Mouse (Mus musculus) kidney, embryonic 16.5 days (tissue): ENCODE results near the gene Lrmda. TPM values are rescaled to one million over a fixed set of nuclear protein-coding genes. Genes with fewer than 3 reads are reported as not detected.
A peak's percentile ranks its signal among the peaks of the same experiment; 100 is the strongest.

Experiments used
- ATAC-seq: fragments of 200-750 bp; cut with Nextera tagmentation; 2 replicates; pipeline ENCODE4 v1.8.0; 2017; ENCODE audit warnings: moderate TSS enrichment; ENCODE audit not compliant: low FRiP score, low TSS enrichment
- H3K27ac ChIP-seq: fragments of 300-500 bp; sonication (generic); 2 replicates; pipeline ENCODE4 v1.5.1; 2014; ENCODE audit warnings: low read length
- H3K27me3 ChIP-seq: fragments of 300-500 bp; sonication (generic); 2 replicates; pipeline ENCODE4 v1.6.1; 2014; ENCODE audit warnings: low read length, control low read depth, mixed read lengths; ENCODE audit not compliant: insufficient read depth
- H3K36me3 ChIP-seq: fragments of 300-500 bp; sonication (generic); 2 replicates; pipeline ENCODE4 v1.6.1; 2014; ENCODE audit warnings: low read length, control low read depth, mixed read lengths; ENCODE audit not compliant: insufficient read depth
- H3K4me1 ChIP-seq: fragments of 300-500 bp; sonication (generic); 2 replicates; pipeline ENCODE4 v1.6.1; 2014; ENCODE audit warnings: low read length, control low read depth, mixed read lengths; ENCODE audit not compliant: insufficient read depth
- H3K4me2 ChIP-seq: fragments of 300-500 bp; sonication (generic); replicated peaks from 2 replicates; pipeline ENCODE4 v1.6.1; 2014; ENCODE audit warnings: low read depth, low read length
- H3K4me3 ChIP-seq: fragments of 300-500 bp; sonication (generic); 2 replicates; pipeline ENCODE4 v1.5.1; 2014; ENCODE audit warnings: mild to moderate bottlenecking, low read length
- H3K9ac ChIP-seq: fragments of 300-500 bp; sonication (generic); replicated peaks from 2 replicates; pipeline ENCODE4 v1.6.1; 2014; ENCODE audit warnings: low read length
- H3K9me3 ChIP-seq: fragments of 300-500 bp; sonication (generic); 2 replicates; pipeline ENCODE4 v1.6.1; 2016; ENCODE audit warnings: low read length, control low read depth
- WGBS: fragments of 180-500 bp; shearing (Covaris S2); extraction: QIAGEN DNeasy Blood & Tissue Kit; methylation state at CpG from one replicate; pipeline ENCODE4 v1.1.7; 2014; 5-methylcytosine and 5-hydroxymethylcytosine counted together
- polyA plus RNA-seq: library from polyadenylated mRNA; unstranded; fragments of >200 nt; fragmentation: Nextera tagmentation; extraction: Ambion mirVana; gene quantifications from 2 replicates; pipeline ENCODE4 v1.2.1, GENCODE M21; 2015

Gene Lrmda
- polyA plus RNA-seq, 1 experiment from 2014 or later = 0.76 TPM

DNA sequence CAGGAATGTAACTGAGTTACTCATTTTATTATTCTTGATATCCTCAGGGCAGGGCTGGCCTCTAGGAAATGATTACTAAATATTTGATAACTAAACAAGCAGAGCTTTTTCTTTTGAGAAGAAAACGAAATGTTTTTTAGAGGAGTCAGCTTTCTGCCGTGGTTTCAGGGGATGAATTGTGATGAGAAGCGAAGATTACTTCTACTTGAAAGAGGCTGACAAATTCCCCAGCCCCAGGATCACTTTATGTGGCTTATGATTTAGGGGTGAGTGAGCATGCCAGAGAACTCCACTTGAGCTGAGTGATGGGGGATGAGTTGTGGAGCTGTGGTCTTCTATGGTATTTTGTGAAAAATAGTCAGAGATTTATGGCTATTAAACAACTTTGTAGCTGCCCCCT, 803.4 kb downstream of the Lrmda start:
- no peak overlapping the region; the same call in 1 of the 2 replicates for H3K27ac ChIP-seq
- no peaks in the 10 kb centered on the region for H3K9me3 ChIP-seq
- H3K4me2 ChIP-seq = no peak overlapping the region
- H3K27me3 ChIP-seq = no peaks in the 10 kb centered on the region
- H3K9ac ChIP-seq = no peak overlapping the region
- ATAC-seq = no peak
- no peak overlapping the region for H3K4me3 ChIP-seq
- 33% methylated on average over 3 of the region's 3 CpGs for WGBS
- no peaks in the 10 kb centered on the region for H3K36me3 ChIP-seq
- H3K4me1 ChIP-seq = peaks cover 13% of the 10 kb centered on the region

- no peak for ATAC-seq
- 72% methylated on average over 3 of the region's 3 CpGs for WGBS
- Histone ChIP-seq H3K9ac (no peak overlapping the region), H3K36me3 (no peaks in the 10 kb centered on the region), H3K4me1 (peaks cover 5% of the 10 kb centered on the region), H3K27me3 (no peaks in the 10 kb centered on the region), H3K9me3 (no peaks in the 10 kb centered on the region), H3K27ac (no peak overlapping the region), H3K4me2 (no peak overlapping the region), H3K4me3 (no peak overlapping the region)
Observed at GRCm38 (mm10) chr14:22826825-22827224, 807.3 kb downstream of the Lrmda start.

DNA sequence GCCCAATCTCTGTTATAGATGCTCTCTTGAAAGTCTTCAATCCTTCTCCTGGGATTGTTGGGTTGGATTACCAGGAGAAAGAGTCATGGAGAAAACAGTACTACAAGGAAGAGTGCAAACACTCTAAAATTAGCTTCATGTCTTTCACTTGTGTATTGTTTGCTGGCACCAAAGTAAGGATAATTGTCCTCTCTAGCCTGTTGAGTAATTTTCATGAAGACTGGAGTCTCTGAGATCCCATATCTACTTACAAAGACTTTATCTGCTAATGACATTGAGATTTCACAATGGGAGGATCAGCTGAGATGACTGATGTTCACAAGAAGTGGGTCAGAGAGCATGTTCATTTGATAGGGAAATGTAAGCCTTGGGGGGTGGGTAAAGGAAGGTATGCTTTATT, 817.5 kb downstream of the Lrmda start:
- Histone ChIP-seq H3K36me3 (no peaks in the 10 kb centered on the region), H3K27me3 (no peaks in the 10 kb centered on the region), H3K4me1 (no peaks in the 10 kb centered on the region), H3K4me2 (no peak overlapping the region), H3K4me3 (no peak overlapping the region), H3K9me3 (no peaks in the 10 kb centered on the region), H3K27ac (no peak overlapping the region), H3K9ac (no peak overlapping the region)
- no peak for ATAC-seq

- Histone ChIP-seq H3K4me1 (no peaks in the 10 kb centered on the region), H3K9ac (no peak overlapping the region), H3K9me3 (no peaks in the 10 kb centered on the region), H3K36me3 (no peaks in the 10 kb centered on the region), H3K27ac (no peak overlapping the region), H3K4me2 (no peak overlapping the region), H3K4me3 (no peak overlapping the region), H3K27me3 (no peaks in the 10 kb centered on the region)
- ATAC-seq = no peak
- 90% methylated on average over 4 of the region's 4 CpGs for WGBS
Observed at GRCm38 (mm10) chr14:22841136-22841535, 821.6 kb downstream of the Lrmda start.

DNA sequence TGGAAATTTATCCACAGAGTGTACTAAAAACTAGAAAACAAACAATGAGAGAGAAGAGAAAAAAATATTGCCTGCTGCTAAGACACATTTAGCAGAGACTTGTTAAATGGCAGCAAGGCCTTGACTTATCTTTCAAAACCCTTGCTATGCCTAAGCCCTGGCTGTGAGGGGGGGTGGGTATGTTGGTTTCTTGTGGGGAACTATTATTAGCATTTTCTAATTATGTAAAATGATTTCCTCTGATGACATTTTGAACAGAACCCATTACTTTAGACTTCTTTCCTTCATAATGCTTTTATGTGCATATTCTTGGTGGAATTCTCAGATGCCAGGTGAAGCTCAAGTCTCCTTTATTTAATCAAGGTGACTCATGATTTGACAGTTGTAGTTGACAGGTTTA, 824.5 kb downstream of the Lrmda start:
- Histone ChIP-seq H3K27ac (no peak overlapping the region), H3K4me1 (no peaks in the 10 kb centered on the region)
- no peak for ATAC-seq

DNA sequence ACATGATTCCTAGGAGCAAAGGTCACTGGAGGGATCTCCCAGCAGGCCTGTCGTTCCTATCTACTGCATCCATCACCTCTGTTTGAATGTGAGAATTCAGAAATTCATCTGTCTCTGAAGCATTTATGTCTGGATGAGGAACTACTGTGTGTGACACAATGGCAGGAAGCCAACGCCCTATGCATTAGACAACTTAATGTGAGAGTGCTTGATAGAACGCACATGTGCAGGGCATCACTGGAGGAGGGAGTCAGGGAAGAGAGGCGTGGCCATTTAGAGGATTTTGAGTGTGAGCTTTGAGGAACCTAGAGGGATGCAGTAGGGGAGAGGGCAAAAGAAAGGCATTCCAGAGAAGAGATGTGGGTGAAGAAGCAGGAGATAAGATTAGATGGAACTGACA, 825.9 kb downstream of the Lrmda start:
- peak; percentile 67; the same call in 1 of the 2 replicates for ATAC-seq
- Histone ChIP-seq H3K4me1 (no peaks in the 10 kb centered on the region), H3K27me3 (no peaks in the 10 kb centered on the region), H3K4me2 (no peak overlapping the region), H3K9me3 (no peaks in the 10 kb centered on the region), H3K4me3 (no peak overlapping the region), H3K27ac (no peak overlapping the region), H3K36me3 (no peaks in the 10 kb centered on the region), H3K9ac (no peak overlapping the region)
- 53% methylated on average over 4 of the region's 4 CpGs for WGBS

More for the DNA sequence above, 824.5 kb downstream of the Lrmda start:
- no peaks in the 10 kb centered on the region for H3K9me3 ChIP-seq
- H3K9ac ChIP-seq = no peak overlapping the region
- no peak overlapping the region for H3K4me3 ChIP-seq
- H3K4me2 ChIP-seq = no peak overlapping the region
- H3K36me3 ChIP-seq = no peaks in the 10 kb centered on the region
- no peaks in the 10 kb centered on the region for H3K27me3 ChIP-seq

- no peaks in the 10 kb centered on the region for H3K36me3 ChIP-seq
- no peak overlapping the region for H3K27ac ChIP-seq
- H3K4me3 ChIP-seq = no peak overlapping the region
- no peak overlapping the region for H3K9ac ChIP-seq
- no peaks in the 10 kb centered on the region for H3K4me1 ChIP-seq
- H3K9me3 ChIP-seq = no peaks in the 10 kb centered on the region
- ATAC-seq = no peak; the same call in 1 of the 2 replicates
- WGBS = 63% methylated on average over 5 of the region's 5 CpGs
- no peaks in the 10 kb centered on the region for H3K27me3 ChIP-seq
- H3K4me2 ChIP-seq = no peak overlapping the region
Observed at GRCm38 (mm10) chr14:22847011-22847786, 827.7 kb downstream of the Lrmda start.

DNA sequence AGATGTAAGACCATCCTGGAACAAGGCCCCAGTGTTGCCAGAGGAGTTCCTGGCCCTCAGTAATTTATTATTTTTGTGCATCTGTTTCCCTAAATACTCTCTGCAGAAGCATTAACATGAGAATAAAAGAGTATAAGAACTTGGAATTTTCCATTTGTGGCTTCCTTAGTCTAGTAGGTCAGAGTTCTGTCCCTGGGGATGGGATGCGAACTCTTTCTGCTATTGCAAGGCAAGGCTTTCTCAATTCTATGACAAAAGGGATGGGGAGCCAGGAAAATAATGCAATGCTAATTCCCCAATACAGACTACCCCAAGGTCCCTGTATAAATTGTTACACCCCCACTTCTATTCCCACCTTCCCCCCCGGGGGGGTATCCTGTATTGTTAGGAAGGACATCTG, 829.6 kb downstream of the Lrmda start:
- no peak for ATAC-seq
- WGBS = 66% methylated on average over 2 of the region's 2 CpGs
- H3K9me3 ChIP-seq = no peaks in the 10 kb centered on the region

DNA sequence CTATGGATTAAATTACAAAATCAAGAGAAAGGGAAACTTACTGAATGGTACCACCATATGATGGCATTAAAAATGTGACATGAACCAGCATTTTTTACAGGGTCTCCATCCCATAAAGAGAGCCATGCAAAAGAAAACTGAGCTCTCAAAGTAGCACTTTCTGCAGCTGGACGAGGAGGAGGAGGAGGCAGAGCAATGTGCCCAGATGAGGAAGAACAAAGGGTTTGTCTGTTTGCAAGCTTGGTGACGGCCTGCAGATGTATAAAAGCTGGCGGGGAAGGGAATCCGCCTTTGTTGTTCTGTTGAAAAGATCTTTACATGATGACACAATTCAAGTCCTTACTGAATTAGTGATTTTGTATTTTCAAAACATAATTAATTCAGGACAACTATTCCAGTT, 841.1 kb downstream of the Lrmda start:
- Histone ChIP-seq H3K9ac (no peak overlapping the region), H3K4me2 (no peak overlapping the region), H3K4me3 (no peak overlapping the region), H3K36me3 (no peaks in the 10 kb centered on the region), H3K4me1 (0 out of 2 replicates have a peak, but pooled peaks cover 9% of the 10 kb centered on the region), H3K9me3 (no peaks in the 10 kb centered on the region), H3K27ac (no peak overlapping the region), H3K27me3 (no peaks in the 10 kb centered on the region)
- 66% methylated on average over 4 of the region's 4 CpGs for WGBS
- ATAC-seq = no peak

More for the DNA sequence above, 829.6 kb downstream of the Lrmda start:
- no peak overlapping the region for H3K4me2 ChIP-seq
- no peaks in the 10 kb centered on the region for H3K36me3 ChIP-seq
- no peak overlapping the region for H3K4me3 ChIP-seq
- H3K27me3 ChIP-seq = no peaks in the 10 kb centered on the region
- H3K9ac ChIP-seq = no peak overlapping the region
- no peaks in the 10 kb centered on the region for H3K4me1 ChIP-seq
- H3K27ac ChIP-seq = no peak overlapping the region

GRCm38 (mm10) chr14:22864132-22864531, 844.6 kb downstream of the Lrmda start:
- H3K9me3 ChIP-seq = no peaks in the 10 kb centered on the region
- no peaks in the 10 kb centered on the region for H3K27me3 ChIP-seq
- no peak overlapping the region for H3K4me3 ChIP-seq
- ATAC-seq = 0 out of 2 replicates have a peak, but pooled peaks have one; percentile 31
- H3K9ac ChIP-seq = no peak overlapping the region
- H3K4me1 ChIP-seq = 0 out of 2 replicates have a peak, but pooled peaks cover 5% of the 10 kb centered on the region
- 45% methylated on average over 7 of the region's 7 CpGs for WGBS
- H3K4me2 ChIP-seq = no peak overlapping the region
- no peaks in the 10 kb centered on the region for H3K36me3 ChIP-seq
- H3K27ac ChIP-seq = no peak overlapping the region
